Mouse (Mus musculus) heart, embryonic 12.5 days (tissue): ENCODE measurements around the gene Foxi1. TPM values are rescaled to one million over a fixed set of nuclear protein-coding genes. Genes with fewer than 3 reads are reported as not detected.
"Not testable (repeated sequence)": the region's sequence is repeated elsewhere in the genome, so short reads cannot be mapped to it uniquely, and the experiment has no call there.

Source experiments
- ATAC-seq: fragments of 200-750 bp; cut with Nextera tagmentation; 2 replicates; pipeline ENCODE4 v1.8.0; 2017; ENCODE audit warnings: moderate TSS enrichment, moderate library complexity; ENCODE audit not compliant: insufficient number of reproducible peaks, low FRiP score
- H3K27ac ChIP-seq: fragments of 300-500 bp; sonication (generic); 2 replicates; pipeline ENCODE4 v1.5.1; 2016; ENCODE audit warnings: mild to moderate bottlenecking, moderate library complexity; ENCODE audit not compliant: poor library complexity, severe bottlenecking
- H3K27me3 ChIP-seq: fragments of 300-500 bp; sonication (generic); replicated peaks from 2 replicates; pipeline ENCODE4 v1.6.1; 2016; ENCODE audit warnings: mild to moderate bottlenecking, moderate library complexity
- H3K36me3 ChIP-seq: fragments of 300-500 bp; sonication (generic); 2 replicates; pipeline ENCODE4 v1.6.1; 2016; ENCODE audit warnings: mild to moderate bottlenecking, moderate library complexity
- H3K4me1 ChIP-seq: fragments of 300-500 bp; sonication (generic); replicated peaks from 2 replicates; pipeline ENCODE4 v1.6.1; 2016; ENCODE audit warnings: mild to moderate bottlenecking
- H3K4me2 ChIP-seq: fragments of 300-500 bp; sonication (generic); 2 replicates; pipeline ENCODE4 v1.6.1; 2016; ENCODE audit warnings: mild to moderate bottlenecking, moderate library complexity
- H3K4me3 ChIP-seq: fragments of 300-500 bp; sonication (generic); 2 replicates; pipeline ENCODE4 v1.5.1; 2016; ENCODE audit warnings: mild to moderate bottlenecking
- H3K9ac ChIP-seq: fragments of 300-500 bp; sonication (generic); 2 replicates; pipeline ENCODE4 v1.6.1; 2016; ENCODE audit warnings: mild to moderate bottlenecking, moderate library complexity
- H3K9me3 ChIP-seq: fragments of 300-500 bp; sonication (generic); replicated peaks from 2 replicates; pipeline ENCODE4 v1.6.1; 2016; ENCODE audit warnings: mild to moderate bottlenecking, moderate library complexity
- WGBS: fragments of 180-500 bp; shearing (Covaris S2); methylation state at CpG from one replicate; pipeline ENCODE4 v1.1.7; 2016; 5-methylcytosine and 5-hydroxymethylcytosine counted together
- polyA plus RNA-seq: library from polyadenylated mRNA; unstranded; fragments of >200 nt; fragmentation: Nextera tagmentation; extraction: Ambion mirVana; gene quantifications from 2 replicates; pipeline ENCODE4 v1.2.1, GENCODE M21; 2016

The Foxi1 gene
- polyA plus RNA-seq: not detected in 2 replicates

GRCm38 (mm10) chr11:34207989-34208388 lies at the start of gene Foxi1:
Gene Foxi1 (minus strand): TSS chr11:34208089.
- WGBS: 66% methylated on average over 10 of the region's 10 CpGs
- H3K4me2 ChIP-seq: no peak within 1 kb of the TSS

GRCm38 (mm10) chr11:34242979-34243378 lies 35.1 kb upstream of the Foxi1 start:
- H3K9ac ChIP-seq: no peak overlapping the region
- H3K4me1 ChIP-seq: no peaks in the 10 kb centered on the region
- H3K9me3 ChIP-seq: peaks cover 3% of the 10 kb centered on the region; the same call in 1 of the 2 replicates
- WGBS: 30% methylated on average over 6 of the region's 6 CpGs
- no peak overlapping the region for H3K4me2 ChIP-seq
- no peaks in the 10 kb centered on the region for H3K27me3 ChIP-seq
- no peak for ATAC-seq
- H3K4me3 ChIP-seq: no peak overlapping the region
- H3K36me3 ChIP-seq: no peaks in the 10 kb centered on the region
- no peak overlapping the region for H3K27ac ChIP-seq

More at GRCm38 (mm10) chr11:34207989-34208388, at the start of gene Foxi1:
- ATAC-seq: no peak
- no peaks in the 10 kb centered on the region for H3K36me3 ChIP-seq
- no peaks in the 10 kb centered on the region for H3K4me1 ChIP-seq
- H3K9me3 ChIP-seq: no peaks in the 10 kb centered on the region
- H3K9ac ChIP-seq: no peak within 1 kb of the TSS
- no peaks in the 10 kb centered on the region; the same call in 1 of the 2 replicates for H3K27me3 ChIP-seq
- H3K4me3 ChIP-seq: no peak within 1 kb of the TSS
- H3K27ac ChIP-seq: no peak within 1 kb of the TSS

- no peak overlapping the region for H3K4me3 ChIP-seq
- no peak overlapping the region for H3K9ac ChIP-seq
- H3K27ac ChIP-seq: no peak overlapping the region
- H3K9me3 ChIP-seq: peaks cover 3% of the 10 kb centered on the region; the same call in 1 of the 2 replicates
- no peaks in the 10 kb centered on the region for H3K27me3 ChIP-seq
- no peak for ATAC-seq
- no peaks in the 10 kb centered on the region for H3K36me3 ChIP-seq
- H3K4me1 ChIP-seq: no peaks in the 10 kb centered on the region
- no peak overlapping the region for H3K4me2 ChIP-seq
- WGBS: 87% methylated on average over 1 of the region's 1 CpGs
These were observed 32.4 kb upstream of the Foxi1 start for GRCm38 (mm10) chr11:34240252-34240651.

- no peak overlapping the region for H3K4me2 ChIP-seq
- peaks cover 3% of the 10 kb centered on the region; the same call in 1 of the 2 replicates for H3K9me3 ChIP-seq
- H3K4me3 ChIP-seq: no peak overlapping the region
- no peaks in the 10 kb centered on the region for H3K4me1 ChIP-seq
- ATAC-seq: no peak
- 63% methylated on average over 2 of the region's 2 CpGs for WGBS
- no peak overlapping the region for H3K9ac ChIP-seq
- H3K27ac ChIP-seq: no peak overlapping the region
- no peaks in the 10 kb centered on the region for H3K36me3 ChIP-seq
- no peaks in the 10 kb centered on the region for H3K27me3 ChIP-seq
These were observed 31.8 kb upstream of the Foxi1 start for GRCm38 (mm10) chr11:34239691-34240090.

GRCm38 (mm10) chr11:34236885-34237284 lies 29.0 kb upstream of the Foxi1 start:
- no peaks in the 10 kb centered on the region for H3K9me3 ChIP-seq
- no peak for ATAC-seq
- no peak overlapping the region for H3K4me2 ChIP-seq
- no peak overlapping the region for H3K27ac ChIP-seq
- no peaks in the 10 kb centered on the region for H3K36me3 ChIP-seq
- H3K9ac ChIP-seq: no peak overlapping the region
- no peak overlapping the region for H3K4me3 ChIP-seq
- H3K4me1 ChIP-seq: no peaks in the 10 kb centered on the region
- H3K27me3 ChIP-seq: no peaks in the 10 kb centered on the region
- 78% methylated on average over 6 of the region's 6 CpGs for WGBS

- H3K4me2 ChIP-seq: no peak overlapping the region
- no peak overlapping the region for H3K4me3 ChIP-seq
- H3K4me1 ChIP-seq: no peaks in the 10 kb centered on the region
- H3K27ac ChIP-seq: no peak overlapping the region
- H3K27me3 ChIP-seq: 0 out of 2 replicates have a peak, but pooled peaks cover 4% of the 10 kb centered on the region
- 42% methylated on average over 5 of the region's 5 CpGs for WGBS
- H3K36me3 ChIP-seq: no peaks in the 10 kb centered on the region
- H3K9ac ChIP-seq: no peak overlapping the region
- ATAC-seq: no peak
- H3K9me3 ChIP-seq: no peaks in the 10 kb centered on the region
These were observed 28.3 kb upstream of the Foxi1 start for GRCm38 (mm10) chr11:34236091-34236759.

GRCm38 (mm10) chr11:34228758-34229364 lies 21.0 kb upstream of the Foxi1 start:
- Histone ChIP-seq H3K27ac (no peak overlapping the region), H3K4me3 (no peak overlapping the region), H3K9me3 (no peaks in the 10 kb centered on the region), H3K9ac (no peak overlapping the region), H3K4me1 (no peaks in the 10 kb centered on the region), H3K27me3 (0 out of 2 replicates have a peak, but pooled peaks cover 4% of the 10 kb centered on the region), H3K36me3 (no peaks in the 10 kb centered on the region), H3K4me2 (no peak overlapping the region)
- 0 out of 2 replicates have a peak, but pooled peaks have one; percentile 9 for ATAC-seq
- WGBS: 34% methylated on average over 6 of the region's 6 CpGs

- Histone ChIP-seq H3K27me3 (0 out of 2 replicates have a peak, but pooled peaks cover 4% of the 10 kb centered on the region), H3K4me2 (no peak overlapping the region), H3K9ac (no peak overlapping the region), H3K4me3 (no peak overlapping the region), H3K27ac (no peak overlapping the region), H3K36me3 (no peaks in the 10 kb centered on the region), H3K4me1 (no peaks in the 10 kb centered on the region), H3K9me3 (no peaks in the 10 kb centered on the region)
- no peak for ATAC-seq
- WGBS: 42% methylated on average over 1 of the region's 1 CpGs
These were observed 19.3 kb upstream of the Foxi1 start for GRCm38 (mm10) chr11:34227180-34227579.

- H3K27ac ChIP-seq, ATAC-seq, H3K4me3 ChIP-seq, H3K4me2 ChIP-seq, H3K27me3 ChIP-seq, H3K9ac ChIP-seq, H3K36me3 ChIP-seq, H3K9me3 ChIP-seq, H3K4me1 ChIP-seq: not testable (repeated sequence)
- WGBS: 90% methylated on average over 4 of the region's 4 CpGs
These were observed 12.7 kb upstream of the Foxi1 start for GRCm38 (mm10) chr11:34220596-34220995.

GRCm38 (mm10) chr11:34212853-34213252 lies 5.0 kb upstream of the Foxi1 start:
- Histone ChIP-seq H3K4me2 (no peak overlapping the region), H3K27ac (no peak overlapping the region), H3K4me1 (no peaks in the 10 kb centered on the region), H3K36me3 (no peaks in the 10 kb centered on the region), H3K9ac (no peak overlapping the region), H3K9me3 (no peaks in the 10 kb centered on the region), H3K4me3 (no peak overlapping the region), H3K27me3 (no peaks in the 10 kb centered on the region; the same call in 1 of the 2 replicates)
- ATAC-seq: no peak
- 19% methylated on average over 5 of the region's 5 CpGs for WGBS

GRCm38 (mm10) chr11:34202769-34203168 lies 5.1 kb downstream of the Foxi1 start:
- no peak overlapping the region for H3K4me3 ChIP-seq
- no peaks in the 10 kb centered on the region for H3K4me1 ChIP-seq
- no peak overlapping the region for H3K9ac ChIP-seq
- no peak for ATAC-seq
- no peak overlapping the region for H3K27ac ChIP-seq
- WGBS: 46% methylated on average over 1 of the region's 1 CpGs
- no peaks in the 10 kb centered on the region for H3K27me3 ChIP-seq
- no peaks in the 10 kb centered on the region for H3K9me3 ChIP-seq
- H3K4me2 ChIP-seq: no peak overlapping the region
- no peaks in the 10 kb centered on the region for H3K36me3 ChIP-seq
